8 mouse cellular contexts compared by ENCODE assay signal in the genomic region with DNA sequence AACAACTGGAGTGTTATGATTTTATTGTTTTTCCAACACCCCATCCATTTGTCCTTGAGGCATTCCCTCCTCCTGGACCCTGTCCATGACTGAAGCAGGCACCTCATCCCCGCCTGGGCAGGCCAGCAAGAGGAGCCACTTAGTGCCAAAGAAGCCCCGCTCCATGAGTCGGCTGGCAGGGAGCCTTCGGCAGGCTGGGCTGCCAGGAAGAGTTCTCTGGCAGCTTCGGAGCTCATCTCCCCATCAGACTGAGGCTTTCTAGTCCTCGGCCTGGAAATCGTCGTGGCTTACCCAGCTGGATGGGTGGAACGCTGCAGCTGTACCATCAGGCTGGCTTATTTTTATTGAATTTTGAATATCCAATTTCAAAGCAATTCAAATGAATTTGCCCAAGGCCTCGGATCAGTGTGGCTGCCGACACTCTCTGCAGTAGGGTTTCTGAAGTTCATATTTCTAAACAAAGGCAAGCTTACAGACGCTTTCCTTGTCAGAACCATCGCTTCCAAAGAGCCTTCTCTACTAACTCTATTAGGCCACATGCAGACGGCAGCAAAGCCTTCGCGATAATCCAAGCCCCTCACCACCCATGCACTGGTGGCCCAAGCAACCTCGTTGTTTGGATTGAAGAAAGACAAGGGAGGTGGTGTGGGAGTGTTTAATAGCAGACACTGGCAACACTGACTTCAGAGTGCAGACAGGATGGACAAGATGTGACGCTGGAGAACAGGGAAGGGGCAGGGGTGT.
DNase-seq lines count a peak whose midpoint lies in the region; ATAC-seq and TF ChIP-seq lines count a peak whose summit lies in the region.

No protein-coding gene starts in this region.

- WGBS in lung, adult 2 months, result 54% methylated on average over 18 of the region's 18 CpGs
- 37% methylated on average over 18 of the region's 18 CpGs for WGBS in forebrain, postnatal 0 days
- WGBS in midbrain, embryonic 16.5 days, result 42% methylated on average over 18 of the region's 18 CpGs
- 54% methylated on average over 18 of the region's 18 CpGs for WGBS in intestine, embryonic 16.5 days

- peak; percentile 78 for ATAC-seq in forebrain, postnatal 0 days
- peak; percentile 73 for ATAC-seq in midbrain, embryonic 16.5 days
- no peak for ATAC-seq in intestine, embryonic 16.5 days
- ATAC-seq in CD4-positive, CD25-positive, alpha-beta regulatory T cell, adult 4 months, result no peak

- TF ChIP-seq POLR2A in lung, adult 2 months (IDR thresholded peaks at IDR 0.05; ENCODE audit: borderline replicate concordance, extremely low read depth, low read depth, low read length), result no peak

- TF ChIP-seq CTCF in lung, adult 2 months (IDR thresholded peaks at IDR 0.05; ENCODE audit: insufficient read depth, low read length), result no peak
- no peak for TF ChIP-seq CTCF in forebrain, postnatal 0 days (IDR thresholded peaks at IDR 0.05; ENCODE audit: low read depth)

- no peak overlapping the region for H3K4me3 ChIP-seq in lung, adult 2 months (replicated peaks; ENCODE audit: extremely low read depth, low read depth, low read length)
- H3K4me3 ChIP-seq in forebrain, postnatal 0 days (ENCODE audit: low read depth, low read length), result no peak overlapping the region
- no peak overlapping the region for H3K4me3 ChIP-seq in midbrain, embryonic 16.5 days (ENCODE audit: low read depth, low read length)
- no peak overlapping the region for H3K4me3 ChIP-seq in intestine, embryonic 16.5 days (ENCODE audit: low read length)

- H3K27ac ChIP-seq in forebrain, postnatal 0 days (ENCODE audit: low read depth, low read length), result peak overlapping the region; percentile 70
- peak overlapping the region; percentile 85 for H3K27ac ChIP-seq in midbrain, embryonic 16.5 days (ENCODE audit: low read length)
- H3K27ac ChIP-seq in intestine, embryonic 16.5 days (ENCODE audit: low read length), result no peak overlapping the region

- H3K9me3 ChIP-seq in forebrain, postnatal 0 days (ENCODE audit: low read length), result no peaks in the 10 kb centered on the region
- no peaks in the 10 kb centered on the region for H3K9me3 ChIP-seq in midbrain, embryonic 16.5 days (replicated peaks; ENCODE audit: control insufficient read depth, low read length, poor library complexity, severe bottlenecking)
- H3K9me3 ChIP-seq in intestine, embryonic 16.5 days (ENCODE audit: control insufficient read depth, low read length), result no peaks in the 10 kb centered on the region

- no peaks in the 10 kb centered on the region for H3K36me3 ChIP-seq in forebrain, postnatal 0 days (ENCODE audit: insufficient read depth)
- no peaks in the 10 kb centered on the region for H3K36me3 ChIP-seq in midbrain, embryonic 16.5 days (ENCODE audit: control insufficient read depth, insufficient read depth, low read length)
- no peaks in the 10 kb centered on the region for H3K36me3 ChIP-seq in intestine, embryonic 16.5 days (ENCODE audit: control insufficient read depth, insufficient read depth, low read length)

- no peaks in the 10 kb centered on the region for H3K4me1 ChIP-seq in lung, adult 2 months (ENCODE audit: control insufficient read depth, insufficient read depth, low read length)
- H3K4me1 ChIP-seq in forebrain, postnatal 0 days (ENCODE audit: insufficient read depth), result peaks cover 6% of the 10 kb centered on the region
- peaks cover 31% of the 10 kb centered on the region for H3K4me1 ChIP-seq in midbrain, embryonic 16.5 days (ENCODE audit: control insufficient read depth, insufficient read depth, low read length)
- H3K4me1 ChIP-seq in intestine, embryonic 16.5 days (ENCODE audit: control insufficient read depth, insufficient read depth, low read length), result no peaks in the 10 kb centered on the region

- peak; percentile 5 to 6 for DNase-seq in lung, adult 18-20 months
- no peak for DNase-seq in lung, adult 2 months
- DNase-seq in forebrain, postnatal 0 days, result peak; percentile 85
- DNase-seq in layer of hippocampus, postnatal 36 days, result peak; percentile 61 to 69
- DNase-seq in kidney, postnatal 4 days, result no peak

- H3K4me2 ChIP-seq in forebrain, postnatal 0 days (ENCODE audit: low read depth), result 0 out of 2 replicates have a peak overlapping the region, but pooled peaks have one; percentile 2
- H3K4me2 ChIP-seq in midbrain, embryonic 16.5 days (ENCODE audit: low read length), result peak overlapping the region; percentile 33; the same call in 1 of the 2 replicates
- H3K4me2 ChIP-seq in intestine, embryonic 16.5 days (ENCODE audit: low read depth, low read length), result no peak overlapping the region

- H3K27me3 ChIP-seq in forebrain, postnatal 0 days (ENCODE audit: insufficient read depth, low read length), result no peaks in the 10 kb centered on the region
- H3K27me3 ChIP-seq in midbrain, embryonic 16.5 days (ENCODE audit: control insufficient read depth, insufficient read depth, low read depth, low read length), result no peaks in the 10 kb centered on the region
- H3K27me3 ChIP-seq in intestine, embryonic 16.5 days (replicated peaks; ENCODE audit: control insufficient read depth, insufficient read depth, low read length), result no peaks in the 10 kb centered on the region

- H3K9ac ChIP-seq in forebrain, postnatal 0 days, result no peak overlapping the region
- peak overlapping the region; percentile 41 for H3K9ac ChIP-seq in midbrain, embryonic 16.5 days (ENCODE audit: low read depth, low read length)
- H3K9ac ChIP-seq in intestine, embryonic 16.5 days (ENCODE audit: low read depth, low read length), result no peak overlapping the region

Comparison
In these comparisons a context has a peak if more than half of its experiments do, and no peak if none do; other contexts are left out.
1. DNase-seq: peak in lung, adult 18-20 months (2 of 2), forebrain, postnatal 0 days (single experiment) and layer of hippocampus, postnatal 36 days (2 of 2); none in lung, adult 2 months (single experiment) and kidney, postnatal 4 days (0 of 2).
2. ATAC-seq: peak in forebrain, postnatal 0 days (single experiment) and midbrain, embryonic 16.5 days (single experiment); none in intestine, embryonic 16.5 days (single experiment) and CD4-positive, CD25-positive, alpha-beta regulatory T cell, adult 4 months (single experiment).